Mouse (Mus musculus) hindbrain, embryonic 14.5 days (tissue): Measurements from ENCODE around the gene Colq. TPM values are rescaled to one million over a fixed set of nuclear protein-coding genes. Genes with fewer than 3 reads are reported as not detected.
"Not testable (repeated sequence)": the region's sequence is repeated elsewhere in the genome, so short reads cannot be mapped to it uniquely, and the experiment has no call there.

ENCODE experiments used
- ATAC-seq: fragments of 200-750 bp; cut with Nextera tagmentation; 2 replicates; pipeline ENCODE4 v1.8.0; 2017; ENCODE audit warnings: moderate number of reproducible peaks, mild to moderate bottlenecking, moderate TSS enrichment, moderate library complexity; ENCODE audit not compliant: low FRiP score
- DNase-seq: peaks from one replicate; pipeline ENCODE4 v3.0.0-alpha.2; 2015; ENCODE audit warnings: low spot score
- H3K27ac ChIP-seq: fragments of 300-500 bp; sonication (generic); 2 replicates; pipeline ENCODE4 v1.5.1; 2014; ENCODE audit warnings: mild to moderate bottlenecking, moderate library complexity
- H3K27me3 ChIP-seq: fragments of 300-500 bp; sonication (generic); 2 replicates; pipeline ENCODE4 v1.6.1; 2014; ENCODE audit warnings: mild to moderate bottlenecking, low read length, mixed read lengths; ENCODE audit not compliant: control insufficient read depth, insufficient read depth
- H3K36me3 ChIP-seq: fragments of 300-500 bp; sonication (generic); replicated peaks from 2 replicates; pipeline ENCODE4 v1.6.1; 2014; ENCODE audit not compliant: control insufficient read depth, insufficient read depth
- H3K4me1 ChIP-seq: fragments of 300-500 bp; sonication (generic); replicated peaks from 2 replicates; pipeline ENCODE4 v1.6.1; 2014; ENCODE audit warnings: antibody characterized with exemption, low read length, mixed read lengths; ENCODE audit not compliant: control insufficient read depth, insufficient read depth
- H3K4me2 ChIP-seq: fragments of 300-500 bp; sonication (generic); replicated peaks from 2 replicates; pipeline ENCODE4 v1.6.1; 2014; ENCODE audit warnings: mild to moderate bottlenecking, moderate library complexity
- H3K4me3 ChIP-seq: fragments of 300-500 bp; sonication (generic); replicated peaks from 2 replicates; pipeline ENCODE4 v1.5.1; 2014; ENCODE audit warnings: mild to moderate bottlenecking, low read length
- H3K9ac ChIP-seq: fragments of 300-500 bp; sonication (generic); 2 replicates; pipeline ENCODE4 v1.6.1; 2014
- H3K9me3 ChIP-seq: fragments of 300-500 bp; sonication (generic); 2 replicates; pipeline ENCODE4 v1.6.1; 2016; ENCODE audit warnings: low read length; ENCODE audit not compliant: control insufficient read depth
- WGBS: fragments of 180-500 bp; shearing (Covaris S2); extraction: QIAGEN DNeasy Blood & Tissue Kit; methylation state at CpG from one replicate; pipeline ENCODE4 v1.1.7; 2014; 5-methylcytosine and 5-hydroxymethylcytosine counted together
- polyA plus RNA-seq: library from polyadenylated mRNA; unstranded; fragments of >200 nt; fragmentation: Nextera tagmentation; extraction: Ambion mirVana; gene quantifications from 2 replicates; pipeline ENCODE4 v1.2.1, GENCODE M21; 2014

Colq gene
- polyA plus RNA-seq, 1 experiment from 2014 or later, result 0.24 TPM

DNA sequence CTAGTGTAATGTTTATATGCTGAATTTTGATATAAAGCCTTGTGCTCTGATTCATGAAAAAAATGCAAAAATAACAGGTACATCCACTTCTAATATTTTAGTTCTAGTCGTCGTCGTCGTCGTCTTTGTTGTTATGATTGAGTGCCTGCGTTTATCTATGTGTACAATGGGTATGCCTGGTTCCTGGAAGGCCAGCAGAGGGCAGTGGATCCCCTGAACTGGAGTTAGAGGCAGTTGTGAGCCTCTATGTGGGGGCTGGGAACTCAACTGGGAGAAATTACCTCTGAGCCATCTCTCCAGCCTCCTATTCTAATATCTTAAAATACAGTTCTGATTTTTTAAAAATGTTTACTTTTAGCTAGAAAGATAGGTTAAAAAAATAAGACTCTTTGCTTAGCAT lies 14.4 kb upstream of the Colq start:
- Histone ChIP-seq H3K4me1 (no peaks in the 10 kb centered on the region), H3K27me3 (no peaks in the 10 kb centered on the region), H3K9ac (no peak overlapping the region), H3K27ac (no peak overlapping the region), H3K4me2 (no peak overlapping the region), H3K36me3 (no peaks in the 10 kb centered on the region), H3K9me3 (no peaks in the 10 kb centered on the region), H3K4me3 (no peak overlapping the region)
- DNase-seq, result no peak
- ATAC-seq, result no peak
- WGBS, result 53% methylated on average over 6 of the region's 6 CpGs

GRCm38 (mm10) chr14:31604916-31605315 lies 13.8 kb upstream of the Colq start:
- H3K27ac ChIP-seq, result no peak overlapping the region
- no peak overlapping the region for H3K4me3 ChIP-seq
- no peaks in the 10 kb centered on the region for H3K36me3 ChIP-seq
- no peaks in the 10 kb centered on the region for H3K27me3 ChIP-seq
- H3K9ac ChIP-seq, result no peak overlapping the region
- no peaks in the 10 kb centered on the region for H3K9me3 ChIP-seq
- no peaks in the 10 kb centered on the region for H3K4me1 ChIP-seq
- no peak overlapping the region for H3K4me2 ChIP-seq
- DNase-seq, result no peak
- ATAC-seq, result no peak
- 84% methylated on average over 5 of the region's 5 CpGs for WGBS

DNA sequence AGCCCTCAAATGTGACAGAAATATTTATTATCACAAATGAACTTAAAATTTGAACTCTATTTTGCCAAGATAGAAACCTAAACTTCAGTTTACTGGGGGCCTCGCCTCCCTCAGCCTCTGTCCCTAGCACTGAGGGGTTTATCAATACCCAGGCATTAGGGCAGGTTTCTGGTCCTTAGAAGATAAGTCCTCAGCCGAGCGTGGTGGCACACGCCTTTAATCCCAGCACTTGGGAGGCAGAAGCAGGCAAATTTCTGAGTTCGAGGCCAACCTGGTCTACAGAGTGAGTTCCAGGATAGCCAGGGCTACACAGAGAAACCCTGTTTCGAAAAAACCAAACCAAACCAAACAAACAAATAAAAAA lies 11.5 kb upstream of the Colq start:
- 90% methylated on average over 6 of the region's 6 CpGs for WGBS
- not testable (repeated sequence) for H3K4me3 ChIP-seq, H3K4me2 ChIP-seq, H3K9me3 ChIP-seq, H3K36me3 ChIP-seq, H3K27ac ChIP-seq, H3K27me3 ChIP-seq, H3K9ac ChIP-seq, ATAC-seq, DNase-seq, H3K4me1 ChIP-seq

DNA sequence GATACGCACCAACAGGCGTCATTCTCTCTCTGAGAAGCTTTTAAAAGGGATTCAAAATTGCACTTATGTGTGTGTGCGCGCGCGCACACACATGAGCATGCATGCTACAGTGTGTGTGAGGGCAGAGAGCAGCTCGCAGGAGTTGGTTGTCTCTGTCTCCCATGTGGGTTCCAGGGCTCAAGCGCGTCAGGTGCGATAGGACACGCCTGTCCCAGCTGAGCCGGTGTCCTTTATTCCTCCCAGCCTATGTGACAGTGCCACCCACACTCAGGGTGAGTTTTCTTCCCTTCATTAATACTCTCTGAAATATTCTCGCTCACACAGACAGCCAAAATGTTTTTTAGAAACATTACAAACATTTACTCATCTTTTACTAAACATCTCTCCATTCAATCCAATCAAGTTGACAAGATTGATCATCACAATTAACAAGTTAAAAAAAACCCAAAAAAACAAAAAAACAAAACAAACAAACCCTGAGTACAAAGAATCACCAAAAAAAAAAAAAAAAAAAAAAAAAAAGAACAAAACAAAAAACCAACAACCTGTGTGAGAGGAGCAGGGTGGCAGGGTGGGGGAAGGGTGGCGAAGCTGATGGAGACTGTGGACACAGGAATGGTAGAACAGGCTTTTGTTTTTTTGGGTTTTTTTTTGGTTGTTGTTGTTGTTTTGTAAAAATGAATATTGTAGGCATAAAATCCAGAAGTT lies 10.9 kb upstream of the Colq start:
- H3K36me3 ChIP-seq, result no peaks in the 10 kb centered on the region
- 92% methylated on average over 14 of the region's 14 CpGs for WGBS
- no peaks in the 10 kb centered on the region for H3K9me3 ChIP-seq
- no peak for ATAC-seq
- no peaks in the 10 kb centered on the region for H3K4me1 ChIP-seq
- no peak overlapping the region for H3K27ac ChIP-seq
- no peak overlapping the region for H3K4me3 ChIP-seq
- H3K4me2 ChIP-seq, result no peak overlapping the region
- H3K27me3 ChIP-seq, result no peaks in the 10 kb centered on the region
- no peak overlapping the region for H3K9ac ChIP-seq
- no peak for DNase-seq

- H3K9me3 ChIP-seq, result no peaks in the 10 kb centered on the region
- WGBS, result 93% methylated on average over 4 of the region's 4 CpGs
These were observed 6.3 kb upstream of the Colq start for GRCm38 (mm10) chr14:31597446-31597845.

DNA sequence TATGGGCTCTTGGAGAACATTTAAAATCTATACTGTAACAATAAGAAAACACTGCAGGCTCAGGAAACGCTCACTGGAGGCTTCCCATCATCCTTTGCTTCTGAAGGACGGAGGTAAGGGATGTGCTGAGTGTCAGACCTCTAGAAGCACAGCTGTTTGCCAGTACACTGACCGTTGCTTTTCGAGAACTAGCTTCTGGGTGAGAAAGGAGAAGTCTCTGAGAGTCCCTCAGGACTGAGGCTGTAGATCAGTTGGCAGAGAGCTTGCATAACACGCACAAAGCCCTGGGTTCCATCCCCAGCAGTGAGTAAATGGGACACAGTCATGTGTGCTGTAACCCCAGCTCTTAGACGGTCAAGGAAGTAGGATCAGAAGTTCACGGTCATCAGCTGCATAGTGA lies 5.3 kb upstream of the Colq start:
- Histone ChIP-seq H3K27me3 (no peaks in the 10 kb centered on the region), H3K9me3 (no peaks in the 10 kb centered on the region), H3K27ac (no peak overlapping the region), H3K4me1 (no peaks in the 10 kb centered on the region), H3K4me3 (no peak overlapping the region), H3K9ac (no peak overlapping the region), H3K36me3 (no peaks in the 10 kb centered on the region), H3K4me2 (no peak overlapping the region)
- DNase-seq (no peak), ATAC-seq (no peak)
- WGBS, result 83% methylated on average over 7 of the region's 7 CpGs

More at GRCm38 (mm10) chr14:31597446-31597845, 6.3 kb upstream of the Colq start:
- Histone ChIP-seq H3K4me2 (no peak overlapping the region), H3K27ac (no peak overlapping the region), H3K27me3 (no peaks in the 10 kb centered on the region), H3K36me3 (no peaks in the 10 kb centered on the region), H3K4me1 (no peaks in the 10 kb centered on the region), H3K4me3 (no peak overlapping the region), H3K9ac (no peak overlapping the region)
- no peak for DNase-seq
- no peak for ATAC-seq

GRCm38 (mm10) chr14:31594693-31595092 lies 3.5 kb upstream of the Colq start:
- no peak overlapping the region for H3K9ac ChIP-seq
- H3K4me2 ChIP-seq, result no peak overlapping the region
- no peaks in the 10 kb centered on the region for H3K9me3 ChIP-seq
- H3K27ac ChIP-seq, result no peak overlapping the region
- 70% methylated on average over 3 of the region's 3 CpGs for WGBS
- no peak overlapping the region for H3K4me3 ChIP-seq
- ATAC-seq (no peak), DNase-seq (no peak)
- no peaks in the 10 kb centered on the region for H3K27me3 ChIP-seq
- H3K4me1 ChIP-seq, result no peaks in the 10 kb centered on the region
- no peaks in the 10 kb centered on the region for H3K36me3 ChIP-seq

GRCm38 (mm10) chr14:31593036-31593435 lies 1.9 kb upstream of the Colq start:
- 81% methylated on average over 2 of the region's 2 CpGs for WGBS

DNA sequence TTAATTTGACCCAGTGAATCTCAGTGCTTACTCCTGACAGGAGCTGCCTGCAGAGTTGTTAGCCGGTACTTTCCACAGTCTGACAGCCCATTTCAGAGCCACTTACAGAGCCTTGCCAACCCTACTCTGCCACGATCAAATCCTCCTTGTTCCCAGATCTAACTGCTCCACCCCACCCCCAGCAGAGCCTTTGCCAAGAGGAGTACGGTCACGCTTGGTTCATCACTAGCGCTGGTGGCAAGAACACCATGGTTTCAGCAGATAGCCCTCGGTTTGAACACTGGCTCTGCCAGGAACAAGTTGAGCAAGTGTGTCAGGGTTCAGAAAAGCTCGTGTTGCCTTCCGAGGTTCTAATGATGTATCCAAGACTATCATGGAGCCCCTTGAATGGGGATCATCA lies 4.7 kb downstream of the Colq start:
- no peaks in the 10 kb centered on the region for H3K9me3 ChIP-seq
- no peak for ATAC-seq
- H3K9ac ChIP-seq, result no peak overlapping the region
- no peaks in the 10 kb centered on the region for H3K4me1 ChIP-seq
- H3K4me2 ChIP-seq, result no peak overlapping the region
- WGBS, result 82% methylated on average over 8 of the region's 8 CpGs
- no peak for DNase-seq
- no peak overlapping the region for H3K4me3 ChIP-seq
- H3K27ac ChIP-seq, result no peak overlapping the region
- H3K27me3 ChIP-seq, result no peaks in the 10 kb centered on the region
- H3K36me3 ChIP-seq, result no peaks in the 10 kb centered on the region

More at GRCm38 (mm10) chr14:31593036-31593435, 1.9 kb upstream of the Colq start:
- ATAC-seq (no peak), DNase-seq (no peak)
- Histone ChIP-seq H3K4me3 (no peak overlapping the region), H3K4me1 (no peaks in the 10 kb centered on the region), H3K4me2 (no peak overlapping the region), H3K27ac (no peak overlapping the region), H3K9me3 (no peaks in the 10 kb centered on the region), H3K9ac (no peak overlapping the region), H3K27me3 (no peaks in the 10 kb centered on the region), H3K36me3 (no peaks in the 10 kb centered on the region)

- no peaks in the 10 kb centered on the region for H3K4me1 ChIP-seq
- H3K36me3 ChIP-seq, result no peaks in the 10 kb centered on the region
- no peak overlapping the region for H3K9ac ChIP-seq
- H3K9me3 ChIP-seq, result no peaks in the 10 kb centered on the region
- 87% methylated on average over 7 of the region's 9 CpGs for WGBS
- H3K27me3 ChIP-seq, result no peaks in the 10 kb centered on the region
- no peak overlapping the region for H3K27ac ChIP-seq
- H3K4me2 ChIP-seq, result no peak overlapping the region
- ATAC-seq (no peak), DNase-seq (no peak)
- H3K4me3 ChIP-seq, result no peak overlapping the region
These were observed 8.1 kb downstream of the Colq start for GRCm38 (mm10) chr14:31583082-31583481.
